Mouse (Mus musculus) heart, postnatal 0 days (tissue): ENCODE measurements around the gene Dner.

ENCODE experiments used
- CTCF ChIP-seq: IDR thresholded peaks from 2 replicates; pipeline ENCODE4 v1.5.1; 2016; ENCODE audit warnings: antibody characterized with exemption, control low read depth, low read depth
- EP300 ChIP-seq: IDR thresholded peaks from 2 replicates; pipeline ENCODE4 v1.6.1; 2016; ENCODE audit warnings: antibody characterized with exemption, low read depth

- no peak for TF ChIP-seq CTCF
- TF ChIP-seq EP300: no peak
Observed at GRCm38 (mm10) chr1:84325309-84325708, 370.7 kb downstream of the Dner start.
